Mouse (Mus musculus): ENCODE measurements at regions not wholly inside any gene's neighbourhood (a gene's known extent, or its start where the extent isn't known, plus 50 kb on each side); places are given as distances from the start of the nearest gene placed in this dataset.
A peak's percentile ranks its signal among the peaks of the same experiment; 100 is the strongest.

DNA sequence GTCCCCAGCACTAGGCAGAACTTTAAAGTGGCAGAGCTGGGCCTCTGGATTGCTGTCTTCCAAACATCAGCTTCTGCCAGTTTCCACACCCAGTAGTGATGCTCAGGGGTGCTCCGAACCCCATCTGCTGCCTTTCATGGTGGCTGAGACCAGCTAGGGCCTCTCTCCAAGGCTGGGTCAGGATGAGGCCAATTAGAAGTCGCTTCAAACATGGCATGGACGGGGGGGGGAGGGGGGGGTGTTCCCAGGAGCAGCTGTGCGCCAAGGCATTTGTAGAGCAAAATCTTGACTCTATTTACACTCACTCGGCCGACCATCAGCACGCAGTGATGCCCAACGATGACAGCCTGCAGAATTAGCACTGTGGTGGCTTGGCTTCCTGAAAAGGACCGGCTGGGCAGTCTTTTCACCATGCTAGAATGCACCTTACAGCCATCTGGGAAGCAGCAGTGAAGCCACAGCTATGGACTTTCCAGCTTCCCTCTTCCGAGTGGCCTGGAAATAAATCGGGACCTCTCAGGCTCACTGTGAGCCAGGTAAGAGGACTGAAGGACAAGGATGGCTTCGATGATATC, 73.7 kb upstream of the Msx1 start:
- in situ Hi-C loops (cut with MboI; ENCODE audit: low pct_unique_long_range_greater_than_20kb): no loop called here
- ChIA-PET POLR2A (no interaction called here), CTCF (interaction anchor here (1.4 kb wide), 1 partner anchor 27 kb away, joined by 3 read pairs; no protein-coding TSS in a partner anchor)
- ATAC-seq (no peak), DNase-seq (ENCODE audit: low read depth, low spot score) (no peak)
- no peak for TF ChIP-seq CTCF (IDR thresholded peaks at IDR 0.05)
- no peaks in the 10 kb centered on the region for H3K27me3 ChIP-seq

DNA sequence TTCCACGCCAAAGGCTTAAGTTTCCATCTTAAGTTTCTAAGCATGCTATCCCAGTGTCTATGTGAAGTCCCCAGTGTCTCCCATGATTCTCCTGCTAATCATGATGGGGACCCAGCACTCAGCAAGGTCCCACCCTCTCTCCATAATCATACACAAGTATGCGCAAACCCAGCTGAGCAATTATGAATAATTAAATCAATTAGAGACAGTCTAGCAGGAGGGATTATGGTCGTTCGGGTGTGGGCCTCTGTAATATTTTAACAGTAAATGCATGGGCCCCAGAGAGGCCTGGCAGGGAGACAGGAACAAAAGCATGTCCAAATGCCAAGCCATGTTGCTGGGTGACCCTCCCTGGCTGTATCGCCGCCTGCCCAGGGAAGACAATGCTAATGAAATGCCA, 73.1 kb upstream of the Msx1 start:
- ChIA-PET CTCF (interaction anchor here (1.4 kb wide), 1 partner anchor 27 kb away, joined by 3 read pairs; no protein-coding TSS in a partner anchor), POLR2A (no interaction called here)
- ATAC-seq (no peak), DNase-seq (ENCODE audit: low read depth, low spot score) (no peak)
- no peak for TF ChIP-seq CTCF (IDR thresholded peaks at IDR 0.05)
- H3K27me3 ChIP-seq: no peaks in the 10 kb centered on the region
- in situ Hi-C loops (cut with MboI; ENCODE audit: low pct_unique_long_range_greater_than_20kb): no loop called here

DNA sequence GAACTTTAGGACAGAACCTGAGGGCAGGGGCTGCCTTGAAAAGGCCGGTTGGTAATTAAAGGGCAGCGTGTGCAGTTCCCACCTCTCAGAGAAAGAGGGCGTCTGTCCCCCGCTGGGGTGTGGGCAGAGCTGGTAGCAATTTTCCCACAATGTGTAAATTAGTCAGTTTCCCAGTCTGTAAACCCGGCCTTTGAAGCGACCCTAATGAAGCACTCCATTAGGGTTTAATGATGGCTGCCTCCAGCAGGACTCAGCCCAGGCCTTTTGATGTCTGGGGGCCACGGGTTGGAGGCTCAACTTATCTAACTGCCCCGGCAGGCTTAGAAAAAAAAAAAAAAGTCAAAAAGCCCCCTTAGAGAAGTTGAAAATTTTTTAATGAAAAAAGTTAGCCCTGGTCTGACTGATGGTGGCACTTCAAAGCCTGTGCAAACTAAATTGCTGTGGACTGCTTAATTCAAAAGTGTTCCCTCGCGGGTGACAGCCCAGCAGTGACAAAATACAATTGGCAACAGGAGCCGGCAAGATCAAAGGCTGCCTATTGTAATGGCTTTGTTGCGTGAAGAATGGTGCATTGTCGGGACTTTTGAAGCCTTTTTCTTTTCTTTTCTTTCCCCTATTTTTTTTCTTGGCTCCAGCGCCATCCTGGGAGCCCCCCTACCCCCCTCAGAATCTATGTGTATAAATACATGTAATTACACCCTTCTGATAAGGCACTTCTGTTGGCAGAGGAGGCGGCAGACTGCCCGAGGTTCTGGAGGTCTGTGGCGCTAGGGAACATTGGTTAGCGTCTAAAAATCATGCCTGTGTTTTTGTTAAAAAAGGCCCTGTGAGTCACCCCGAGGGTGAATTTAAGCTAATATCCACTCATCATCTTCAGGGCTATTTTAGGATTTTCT, 71.3 kb upstream of the Msx1 start:
- no peaks in the 10 kb centered on the region for H3K27me3 ChIP-seq
- in situ Hi-C loops (cut with MboI; ENCODE audit: low pct_unique_long_range_greater_than_20kb): no loop called here
- CTCF ChIA-PET: interaction anchor here (0.9 kb wide), 1 partner anchor 194 kb away, joined by 3 read pairs; no protein-coding TSS in a partner anchor
- POLR2A ChIA-PET: no interaction called here
- ATAC-seq (no peak), DNase-seq (ENCODE audit: low read depth, low spot score) (no peak)
- no peak for TF ChIP-seq CTCF (IDR thresholded peaks at IDR 0.05)

DNA sequence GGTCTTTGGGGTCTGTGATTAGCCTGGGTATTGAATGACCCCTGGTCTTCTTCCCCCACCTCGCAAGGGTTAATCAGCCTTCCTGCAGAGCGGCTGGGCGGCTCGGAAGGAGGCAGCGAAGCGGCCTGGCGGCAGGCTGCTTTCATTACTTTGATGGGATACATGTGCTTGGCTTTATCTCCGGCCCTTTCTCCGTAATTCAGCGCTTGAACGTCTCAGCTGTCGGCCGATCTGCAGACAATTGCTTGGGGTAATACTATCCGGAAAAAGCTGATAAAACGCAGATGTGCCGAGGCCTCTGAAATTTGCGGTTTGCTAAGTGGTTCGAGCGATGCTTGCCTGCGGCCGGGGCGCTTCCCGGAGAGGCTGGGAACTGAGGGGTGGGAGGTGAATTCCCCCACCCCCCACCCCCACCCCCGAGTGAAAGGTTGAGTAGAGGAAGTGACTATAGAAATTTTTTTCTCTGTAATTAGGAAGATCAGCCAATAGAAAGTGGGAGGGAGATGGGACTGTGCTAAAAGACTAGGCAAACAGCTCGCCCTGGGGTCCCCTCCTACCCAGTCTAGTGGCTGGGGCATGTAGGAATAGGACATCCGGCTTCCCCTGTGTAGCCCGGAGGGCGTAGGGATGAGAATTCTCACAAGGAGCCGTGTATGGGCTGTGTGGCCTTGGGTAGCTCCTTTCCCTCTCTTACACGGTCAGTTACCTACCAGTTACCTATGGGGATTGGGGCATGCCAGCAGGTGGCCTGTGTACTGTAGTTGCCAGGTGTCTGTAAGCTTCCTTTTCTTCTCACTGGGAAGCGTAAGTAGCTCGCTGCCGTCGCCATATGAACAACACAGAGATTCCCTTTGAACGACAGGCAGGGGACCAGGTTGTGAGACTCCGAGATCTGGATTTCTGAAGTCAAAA, 69.5 kb upstream of the Msx1 start:
- H3K27me3 ChIP-seq: no peaks in the 10 kb centered on the region
- ATAC-seq: no peak
- ChIA-PET CTCF (no interaction called here), POLR2A (interaction anchor here (1.4 kb wide), 1 partner anchor 13 kb away, joined by 3 read pairs; no protein-coding TSS in a partner anchor)
- in situ Hi-C loops (cut with MboI; ENCODE audit: low pct_unique_long_range_greater_than_20kb): no loop called here
- TF ChIP-seq CTCF (IDR thresholded peaks at IDR 0.05): no peak
- DNase-seq (ENCODE audit: low read depth, low spot score): no peak

DNA sequence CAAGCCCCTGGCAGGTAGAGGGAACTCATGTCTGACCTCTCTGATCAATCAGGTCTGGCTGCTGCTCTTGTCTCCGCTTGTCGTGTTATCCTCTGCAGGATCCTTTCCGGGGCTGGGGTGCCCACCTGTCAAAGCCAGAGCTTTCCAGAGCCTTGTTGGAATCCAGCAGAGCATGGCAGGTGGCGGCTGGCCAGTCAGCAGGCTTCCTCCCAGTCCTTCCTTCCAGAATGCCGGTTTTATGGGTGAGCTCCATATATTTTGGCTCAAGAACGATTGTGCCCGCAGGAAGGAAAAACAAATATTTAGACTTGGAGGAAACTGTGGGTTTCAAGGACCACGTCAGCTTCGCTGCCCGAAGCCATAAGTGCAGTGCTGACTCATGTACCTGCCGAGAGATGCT, 66.3 kb upstream of the Msx1 start:
- ChIA-PET POLR2A (no interaction called here), CTCF (no interaction called here)
- DNase-seq (ENCODE audit: low read depth, low spot score) (no peak), ATAC-seq (no peak)
- no peaks in the 10 kb centered on the region for H3K27me3 ChIP-seq
- in situ Hi-C loops (cut with MboI; ENCODE audit: low pct_unique_long_range_greater_than_20kb): no loop called here
- TF ChIP-seq CTCF (IDR thresholded peaks at IDR 0.05): no peak

DNA sequence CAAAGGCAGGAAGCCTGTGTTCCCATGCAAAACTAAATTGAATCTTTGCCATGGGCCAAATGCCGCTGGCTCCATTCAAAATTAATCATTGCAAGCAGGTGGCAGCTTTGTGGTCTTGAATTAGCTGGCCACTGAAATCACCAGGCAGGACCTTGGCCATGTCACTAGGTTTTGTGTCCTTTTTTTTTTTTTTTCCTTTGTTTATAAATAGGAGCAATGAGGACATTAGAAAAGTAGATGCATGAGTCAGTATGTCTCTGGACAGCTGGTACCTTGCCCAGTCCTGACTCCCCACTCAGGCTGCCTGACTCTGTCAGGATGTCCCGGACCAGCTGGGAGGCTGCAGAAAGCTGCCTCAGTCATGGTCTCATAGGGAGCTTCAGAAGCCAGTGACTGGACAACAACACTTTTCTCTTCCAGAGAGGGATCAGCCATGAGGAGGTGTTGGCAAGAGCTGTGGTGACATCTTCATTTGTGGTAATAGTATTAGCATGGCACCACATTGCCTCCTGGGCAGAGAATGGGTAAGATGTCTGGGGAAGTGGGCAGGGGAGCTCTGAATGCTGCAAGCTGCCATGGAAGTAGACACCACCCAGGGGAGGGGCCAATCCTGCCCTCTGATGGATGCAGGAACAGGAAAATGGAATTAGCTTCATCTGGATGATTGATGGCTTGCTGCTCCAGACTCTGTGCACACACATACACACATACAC, 55.4 kb upstream of the Msx1 start:
- in situ Hi-C loops (cut with MboI; ENCODE audit: low pct_unique_long_range_greater_than_20kb): no loop called here

DNA sequence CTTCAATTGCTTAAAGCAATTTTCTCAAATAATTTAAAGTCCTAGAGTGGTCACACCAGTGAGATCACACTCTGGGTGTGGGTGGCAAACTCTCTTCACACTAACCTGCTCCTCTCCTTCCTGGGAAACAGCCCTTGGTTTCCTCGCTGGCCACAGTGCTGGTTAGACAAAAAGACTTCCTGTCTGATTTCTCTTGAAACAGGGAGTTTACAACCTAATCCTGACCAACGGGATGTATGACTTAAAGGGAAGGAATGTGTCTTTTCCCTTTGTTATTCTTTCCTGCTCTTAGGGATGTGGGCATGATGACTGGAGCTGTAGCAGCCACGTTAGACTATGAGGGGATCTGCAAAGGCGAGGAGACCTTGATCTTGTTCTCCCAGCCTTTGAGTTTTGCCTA, 51.9 kb upstream of the Msx1 start:
- peaks cover 13% of the 10 kb centered on the region for H3K27me3 ChIP-seq
- ChIA-PET POLR2A (no interaction called here), CTCF (no interaction called here)
- DNase-seq (ENCODE audit: low read depth, low spot score): no peak
- in situ Hi-C loops (cut with MboI; ENCODE audit: low pct_unique_long_range_greater_than_20kb): no loop called here
- peak; percentile 52 for ATAC-seq
- TF ChIP-seq CTCF (IDR thresholded peaks at IDR 0.05): no peak

More for the DNA sequence above, 55.4 kb upstream of the Msx1 start:
- TF ChIP-seq CTCF (IDR thresholded peaks at IDR 0.05): no peak
- ATAC-seq (peak; percentile 75), DNase-seq (ENCODE audit: low read depth, low spot score) (peak; percentile 73)
- POLR2A ChIA-PET: interaction anchor here (1.2 kb wide), 1 partner anchor 14 kb away, joined by 3 read pairs; no protein-coding TSS in a partner anchor
- CTCF ChIA-PET: interaction anchor here (1.2 kb wide), 1 partner anchor 16 kb away, joined by 3 read pairs; no protein-coding TSS in a partner anchor
- H3K27me3 ChIP-seq: peaks cover 3% of the 10 kb centered on the region

DNA sequence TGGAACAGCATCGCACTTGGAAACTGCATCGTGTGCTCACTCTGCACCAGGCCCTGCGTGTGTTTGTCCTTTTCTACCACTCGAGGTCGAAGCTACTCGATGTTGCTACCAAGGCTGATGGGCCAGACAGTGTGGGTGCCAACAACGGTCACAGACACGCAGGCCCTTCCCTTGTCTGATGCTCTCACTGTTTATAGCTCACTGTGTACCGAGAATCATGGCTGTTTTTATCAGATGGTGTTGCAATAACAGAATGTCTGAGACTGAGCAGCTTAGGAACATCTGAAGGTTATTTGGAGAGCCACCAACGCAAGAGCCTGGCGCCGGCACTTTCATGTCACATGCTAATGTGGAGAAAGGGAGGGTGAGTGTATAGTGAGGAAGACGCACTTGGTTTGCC, 51.1 kb upstream of the Msx1 start:
- ATAC-seq (no peak), DNase-seq (ENCODE audit: low read depth, low spot score) (no peak)
- CTCF ChIA-PET: no interaction called here
- no peak for TF ChIP-seq CTCF (IDR thresholded peaks at IDR 0.05)
- POLR2A ChIA-PET: no interaction called here
- in situ Hi-C loops (cut with MboI; ENCODE audit: low pct_unique_long_range_greater_than_20kb): no loop called here
- H3K27me3 ChIP-seq: peaks cover 11% of the 10 kb centered on the region

DNA sequence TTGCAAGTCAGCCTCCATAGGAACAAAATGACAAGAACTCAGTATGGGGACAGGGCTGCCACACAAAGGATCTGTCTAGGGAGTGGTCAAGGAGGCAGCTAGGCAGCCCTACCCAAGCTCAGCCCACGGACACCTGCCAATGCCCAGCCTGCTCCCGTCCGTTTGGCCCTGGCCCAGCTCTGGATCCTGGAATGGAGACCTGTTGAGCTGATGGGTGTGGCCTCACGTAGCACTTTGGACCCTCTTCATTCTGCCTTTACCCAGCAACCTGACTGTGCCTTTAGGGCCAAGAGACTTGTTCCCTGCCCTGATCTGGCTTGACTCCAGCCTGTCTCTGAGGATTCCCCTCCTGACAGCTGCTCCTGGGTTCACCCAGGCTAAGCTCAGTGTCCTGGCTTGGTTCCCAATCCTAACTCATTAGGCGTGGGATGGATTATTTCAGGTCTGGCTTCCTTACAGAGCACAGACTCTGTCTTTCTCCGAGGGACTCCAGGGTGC, 50.5 kb upstream of the Msx1 start:
- TF ChIP-seq CTCF (IDR thresholded peaks at IDR 0.05): no peak
- CTCF ChIA-PET: no interaction called here
- peak; percentile 59 for DNase-seq (ENCODE audit: low read depth, low spot score)
- POLR2A ChIA-PET: no interaction called here
- ATAC-seq: no peak
- peaks cover 11% of the 10 kb centered on the region for H3K27me3 ChIP-seq
- in situ Hi-C loops (cut with MboI; ENCODE audit: low pct_unique_long_range_greater_than_20kb): no loop called here

All from Patski (cell line).